Mouse (Mus musculus) hindbrain, embryonic 14.5 days (tissue): ENCODE data around the gene Abcb8. TPM values are rescaled to one million over a fixed set of nuclear protein-coding genes. Genes with fewer than 3 reads are reported as not detected.

Source experiments
- ATAC-seq: fragments of 200-750 bp; cut with Nextera tagmentation; 2 replicates; pipeline ENCODE4 v1.8.0; 2017; ENCODE audit warnings: moderate number of reproducible peaks, mild to moderate bottlenecking, moderate TSS enrichment, moderate library complexity; ENCODE audit not compliant: low FRiP score
- DNase-seq: peaks from one replicate; pipeline ENCODE4 v3.0.0-alpha.2; 2015; ENCODE audit warnings: low spot score
- H3K27ac ChIP-seq: fragments of 300-500 bp; sonication (generic); 2 replicates; pipeline ENCODE4 v1.5.1; 2014; ENCODE audit warnings: mild to moderate bottlenecking, moderate library complexity
- H3K27me3 ChIP-seq: fragments of 300-500 bp; sonication (generic); 2 replicates; pipeline ENCODE4 v1.6.1; 2014; ENCODE audit warnings: mild to moderate bottlenecking, low read length, mixed read lengths; ENCODE audit not compliant: control insufficient read depth, insufficient read depth
- H3K36me3 ChIP-seq: fragments of 300-500 bp; sonication (generic); replicated peaks from 2 replicates; pipeline ENCODE4 v1.6.1; 2014; ENCODE audit not compliant: control insufficient read depth, insufficient read depth
- H3K4me1 ChIP-seq: fragments of 300-500 bp; sonication (generic); replicated peaks from 2 replicates; pipeline ENCODE4 v1.6.1; 2014; ENCODE audit warnings: antibody characterized with exemption, low read length, mixed read lengths; ENCODE audit not compliant: control insufficient read depth, insufficient read depth
- H3K4me2 ChIP-seq: fragments of 300-500 bp; sonication (generic); replicated peaks from 2 replicates; pipeline ENCODE4 v1.6.1; 2014; ENCODE audit warnings: mild to moderate bottlenecking, moderate library complexity
- H3K4me3 ChIP-seq: fragments of 300-500 bp; sonication (generic); replicated peaks from 2 replicates; pipeline ENCODE4 v1.5.1; 2014; ENCODE audit warnings: mild to moderate bottlenecking, low read length
- H3K9ac ChIP-seq: fragments of 300-500 bp; sonication (generic); 2 replicates; pipeline ENCODE4 v1.6.1; 2014
- H3K9me3 ChIP-seq: fragments of 300-500 bp; sonication (generic); 2 replicates; pipeline ENCODE4 v1.6.1; 2016; ENCODE audit warnings: low read length; ENCODE audit not compliant: control insufficient read depth
- WGBS: fragments of 180-500 bp; shearing (Covaris S2); extraction: QIAGEN DNeasy Blood & Tissue Kit; methylation state at CpG from one replicate; pipeline ENCODE4 v1.1.7; 2014; 5-methylcytosine and 5-hydroxymethylcytosine counted together
- polyA plus RNA-seq: library from polyadenylated mRNA; unstranded; fragments of >200 nt; fragmentation: Nextera tagmentation; extraction: Ambion mirVana; gene quantifications from 2 replicates; pipeline ENCODE4 v1.2.1, GENCODE M21; 2014

Abcb8 gene
- polyA plus RNA-seq, 1 experiment from 2014 or later = 45.6 TPM

GRCm38 (mm10) chr5:24452691-24453233 lies 59.3 kb downstream of the Abcb8 start:
- DNase-seq = no peak
- peaks cover 48% of the 10 kb centered on the region for H3K4me1 ChIP-seq
- WGBS = under 1% methylated on average over 24 of the region's 29 CpGs

GRCm38 (mm10) chr5:24453283-24453984 lies 60.0 kb downstream of the Abcb8 start:
- H3K4me3 ChIP-seq = peak overlapping the region; percentile 86
- ATAC-seq (no peak; the same call in 1 of the 2 replicates), DNase-seq (no peak)
- H3K27ac ChIP-seq = peak overlapping the region; percentile 92
- H3K9me3 ChIP-seq = no peaks in the 10 kb centered on the region
- peaks cover 43% of the 10 kb centered on the region for H3K4me1 ChIP-seq
- peak overlapping the region; percentile 96 for H3K4me2 ChIP-seq
- WGBS = 3% methylated on average over 5 of the region's 5 CpGs
- H3K27me3 ChIP-seq = 0 out of 2 replicates have a peak, but pooled peaks cover 4% of the 10 kb centered on the region
- 0 out of 2 replicates have a peak, but pooled peaks cover 8% of the 10 kb centered on the region for H3K36me3 ChIP-seq
- H3K9ac ChIP-seq = peak overlapping the region; percentile 90

More at GRCm38 (mm10) chr5:24452691-24453233, 59.3 kb downstream of the Abcb8 start:
- ATAC-seq = peak; percentile 1; the same call in 1 of the 2 replicates
- Histone ChIP-seq H3K9me3 (no peaks in the 10 kb centered on the region), H3K4me2 (peak overlapping the region; percentile 96), H3K9ac (peak overlapping the region; percentile 90), H3K27me3 (0 out of 2 replicates have a peak, but pooled peaks cover 4% of the 10 kb centered on the region), H3K4me3 (peak overlapping the region; percentile 86), H3K27ac (peak overlapping the region; percentile 92), H3K36me3 (0 out of 2 replicates have a peak, but pooled peaks cover 8% of the 10 kb centered on the region)

- peaks cover 42% of the 10 kb centered on the region for H3K4me1 ChIP-seq
- peak overlapping the region; percentile 49; the same call in 1 of the 2 replicates for H3K27ac ChIP-seq
- H3K9ac ChIP-seq = peak overlapping the region; percentile 90
- peak overlapping the region; percentile 96 for H3K4me2 ChIP-seq
- H3K27me3 ChIP-seq = 0 out of 2 replicates have a peak, but pooled peaks cover 4% of the 10 kb centered on the region
- DNase-seq (no peak), ATAC-seq (no peak)
- H3K36me3 ChIP-seq = 0 out of 2 replicates have a peak, but pooled peaks cover 8% of the 10 kb centered on the region
- WGBS = 14% methylated on average over 2 of the region's 2 CpGs
- H3K9me3 ChIP-seq = no peaks in the 10 kb centered on the region
- H3K4me3 ChIP-seq = peak overlapping the region; percentile 86
Measured at GRCm38 (mm10) chr5:24453985-24454303, 60.5 kb downstream of the Abcb8 start.

GRCm38 (mm10) chr5:24455076-24455475 lies 61.6 kb downstream of the Abcb8 start:
- H3K9ac ChIP-seq = peak overlapping the region; percentile 42

GRCm38 (mm10) chr5:24455613-24456012 lies 62.1 kb downstream of the Abcb8 start:
- 52% methylated on average over 7 of the region's 7 CpGs for WGBS
- no peak for ATAC-seq
- Histone ChIP-seq H3K27ac (peak overlapping the region; percentile 21; the same call in 1 of the 2 replicates), H3K27me3 (no peaks in the 10 kb centered on the region), H3K4me2 (peak overlapping the region; percentile 96), H3K9ac (peak overlapping the region; percentile 42), H3K4me1 (peaks cover 42% of the 10 kb centered on the region), H3K36me3 (peaks cover 17% of the 10 kb centered on the region), H3K9me3 (no peaks in the 10 kb centered on the region), H3K4me3 (no peak overlapping the region)
- no peak for DNase-seq

More at GRCm38 (mm10) chr5:24455076-24455475, 61.6 kb downstream of the Abcb8 start:
- 55% methylated on average over 3 of the region's 3 CpGs for WGBS
- H3K4me1 ChIP-seq = peaks cover 42% of the 10 kb centered on the region
- no peak overlapping the region; the same call in 1 of the 2 replicates for H3K4me3 ChIP-seq
- peaks cover 11% of the 10 kb centered on the region for H3K36me3 ChIP-seq
- DNase-seq (no peak), ATAC-seq (no peak)
- peak overlapping the region; percentile 96 for H3K4me2 ChIP-seq
- no peaks in the 10 kb centered on the region for H3K27me3 ChIP-seq
- peak overlapping the region; percentile 21; the same call in 1 of the 2 replicates for H3K27ac ChIP-seq
- H3K9me3 ChIP-seq = no peaks in the 10 kb centered on the region

Other genes with a start within 250 kb of the Abcb8 start
- 13.7 and 16.0 TPM in 2 replicates for gene Nupl2, start 228.7 kb upstream of the Abcb8 start, polyA plus RNA-seq
- gene Kcnh2, start 42.1 kb upstream of the Abcb8 start, polyA plus RNA-seq = 13.9 and 15.1 TPM in 2 replicates
- gene Nos3, start 28.9 kb upstream of the Abcb8 start, polyA plus RNA-seq = 8.6 and 10.6 TPM in 2 replicates
- 1.6 and 2.4 TPM in 2 replicates for gene Atg9b, start 1.5 kb upstream of the Abcb8 start, polyA plus RNA-seq
- 0.35 and 0.80 TPM in 2 replicates for gene Asic3, start 19.7 kb downstream of the Abcb8 start, polyA plus RNA-seq
- gene Cdk5, start 29.9 kb downstream of the Abcb8 start, polyA plus RNA-seq = 115 and 123 TPM in 2 replicates
- 21.1 and 23.6 TPM in 2 replicates for gene Slc4a2, start 30.2 kb downstream of the Abcb8 start, polyA plus RNA-seq
- 92.8 and 92.9 TPM in 2 replicates for gene Fastk, start 51.6 kb downstream of the Abcb8 start, polyA plus RNA-seq
- gene Tmub1, start 54.2 kb downstream of the Abcb8 start, polyA plus RNA-seq = 54.4 and 62.4 TPM in 2 replicates
- gene Agap3, start 58.5 kb downstream of the Abcb8 start, polyA plus RNA-seq = 66.3 and 73.1 TPM in 2 replicates
- gene Gbx1, start 133.5 kb downstream of the Abcb8 start, polyA plus RNA-seq = 3.3 and 4.9 TPM in 2 replicates
- 0.22 and 0.23 TPM in 2 replicates for gene Asb10, start 147.3 kb downstream of the Abcb8 start, polyA plus RNA-seq
- gene 4931409K22Rik, start 163.1 kb downstream of the Abcb8 start, polyA plus RNA-seq = 0.10 and 0.19 TPM in 2 replicates
- gene Abcf2, start 183.8 kb downstream of the Abcb8 start, polyA plus RNA-seq = 72.3 and 87.2 TPM in 2 replicates
- 14.0 and 14.4 TPM in 2 replicates for gene Chpf2, start 193.1 kb downstream of the Abcb8 start, polyA plus RNA-seq
- gene Smarcd3, start 230.7 kb downstream of the Abcb8 start, polyA plus RNA-seq = 149 and 171 TPM in 2 replicates